Comparison of ENCODE assay signal across 28 mouse cellular contexts in the genomic region with DNA sequence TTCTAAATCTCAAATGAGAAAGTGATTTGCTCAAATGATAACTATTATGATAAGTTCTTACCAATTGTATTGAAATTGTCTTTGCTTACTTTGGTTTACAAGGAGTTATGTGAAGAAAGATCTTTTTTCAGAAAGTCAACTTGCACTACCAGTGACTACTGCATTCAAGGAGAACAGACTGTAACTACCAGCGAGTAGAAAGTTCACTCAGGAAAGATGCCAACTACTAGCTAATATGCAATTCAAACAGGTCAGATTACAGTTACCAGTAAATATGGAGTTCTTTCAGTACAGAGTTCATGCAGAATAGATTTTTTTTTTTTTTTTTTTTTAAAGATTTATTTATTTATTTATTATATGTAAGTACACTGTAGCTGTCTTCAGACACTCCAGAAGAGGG.
"Had no signal": no experiment of that assay in that cellular context is flagged by ENCODE, and none has a peak within 500 bp of the region (broad histone marks: within the 10 kb centered on the region; RNA-seq: fewer than 3 reads in every experiment).

No protein-coding gene starts in this region.

- H3K9ac ChIP-seq: embryonic facial prominence, embryonic 12.5 days; embryonic facial prominence, embryonic 13.5 days; embryonic facial prominence, embryonic 15.5 days; forebrain, embryonic 12.5 days; forebrain, embryonic 13.5 days; forebrain, embryonic 15.5 days; forebrain, postnatal 0 days had no signal

- DNase-seq: cerebellum, adult 18-20 months; cerebellum, adult 2 months; cerebellum, adult 8-10 months; cerebellum, adult 9-10 months; cerebellum, adult 9-11 months; cerebellum, postnatal 10 days; cerebellum, postnatal 14 days; cerebellum, postnatal 25 days; cerebellum, postnatal 36 days; embryo, embryonic 11 days; forebrain, postnatal 0 days; gastrocnemius, adult 2 months; gastrocnemius, postnatal 10 days; gastrocnemius, postnatal 14 days; gastrocnemius, postnatal 25 days; gastrocnemius, postnatal 36 days; heart, adult 11 months had no signal

- H3K4me2 ChIP-seq: embryonic facial prominence, embryonic 12.5 days; embryonic facial prominence, embryonic 13.5 days; embryonic facial prominence, embryonic 15.5 days; forebrain, embryonic 12.5 days; forebrain, embryonic 13.5 days; forebrain, embryonic 15.5 days had no signal

- H3K4me3 ChIP-seq: embryonic facial prominence, embryonic 10.5 days; embryonic facial prominence, embryonic 12.5 days; embryonic facial prominence, embryonic 13.5 days; embryonic facial prominence, embryonic 15.5 days; erythroblast, embryonic 14.5 days; forebrain, embryonic 10.5 days; forebrain, embryonic 12.5 days; forebrain, embryonic 13.5 days; forebrain, embryonic 15.5 days; gastrocnemius, adult 2 months had no signal

- H3K9me3 ChIP-seq: embryonic facial prominence, embryonic 10.5 days; embryonic facial prominence, embryonic 12.5 days; embryonic facial prominence, embryonic 13.5 days; embryonic facial prominence, embryonic 15.5 days; forebrain, embryonic 10.5 days; forebrain, embryonic 12.5 days; forebrain, embryonic 13.5 days; forebrain, embryonic 15.5 days had no signal

- H3K36me3 ChIP-seq: embryonic facial prominence, embryonic 10.5 days; embryonic facial prominence, embryonic 12.5 days; embryonic facial prominence, embryonic 13.5 days; embryonic facial prominence, embryonic 15.5 days; forebrain, embryonic 10.5 days; forebrain, embryonic 12.5 days; forebrain, embryonic 15.5 days had no signal

- H3K4me1 ChIP-seq: embryonic facial prominence, embryonic 10.5 days; embryonic facial prominence, embryonic 12.5 days; embryonic facial prominence, embryonic 13.5 days; embryonic facial prominence, embryonic 15.5 days; forebrain, embryonic 10.5 days; forebrain, embryonic 12.5 days; forebrain, embryonic 13.5 days had no signal

- H3K27me3 ChIP-seq: embryonic facial prominence, embryonic 12.5 days; embryonic facial prominence, embryonic 13.5 days; embryonic facial prominence, embryonic 15.5 days; forebrain, embryonic 12.5 days; forebrain, embryonic 13.5 days; forebrain, embryonic 15.5 days had no signal

- H3K27ac ChIP-seq: embryonic facial prominence, embryonic 10.5 days; embryonic facial prominence, embryonic 12.5 days; embryonic facial prominence, embryonic 13.5 days; embryonic facial prominence, embryonic 15.5 days; forebrain, embryonic 10.5 days; forebrain, embryonic 12.5 days; forebrain, embryonic 13.5 days; forebrain, embryonic 15.5 days; gastrocnemius, adult 2 months had no signal

- ATAC-seq: forebrain, embryonic 13.5 days; forebrain, embryonic 14.5 days; forebrain, embryonic 15.5 days; forebrain, embryonic 16.5 days; forebrain, postnatal 0 days had no signal
